Mouse (Mus musculus): ENCODE measurements around the gene Ccl2. TPM values are rescaled to one million over a fixed set of nuclear protein-coding genes. Genes with fewer than 3 reads are reported as not detected.

Ccl2 gene
- total RNA-seq, 2 experiments from 2014 or later = not detected

Other genes with a start within 250 kb of the Ccl2 start
- gene 5530401A14Rik, start 174.9 kb upstream of the Ccl2 start, total RNA-seq (2021) = under 1 TPM; 0.09 to 0.10 TPM
- 10 to 100 TPM; 56.0 to 64.3 TPM for gene Asic2, start 67.1 kb upstream of the Ccl2 start, total RNA-seq (2021)
- gene Gm17268, start 3.0 kb downstream of the Ccl2 start, total RNA-seq (2021) = not detected
- not detected for gene Ccl7, start 10.1 kb downstream of the Ccl2 start, total RNA-seq (2021)
- gene Ccl11, start 22.3 kb downstream of the Ccl2 start, total RNA-seq (2021) = under 1 TPM; 0.83 to 0.95 TPM
- not detected for gene Ccl12, start 66.3 kb downstream of the Ccl2 start, total RNA-seq (2021)
- not detected for gene Ccl8, start 79.6 kb downstream of the Ccl2 start, total RNA-seq (2021)

Measured in layer of hippocampus, postnatal 14 days (tissue).